Mouse (Mus musculus): ENCODE results near the gene Otop2.

Otop2 gene

GRCm38 (mm10) chr11:115275954-115276353 lies 31.0 kb upstream of the Otop2 start:
- no peak for DNase-seq (ENCODE audit: low read depth in 1 of 2, low spot score in 2 of 2)

GRCm38 (mm10) chr11:115276780-115277603 lies 30.0 kb upstream of the Otop2 start, which contains the start of gene Fdxr:
Gene Fdxr (minus strand): TSS chr11:115277050.
- DNase-seq (ENCODE audit: low read depth in 1 of 2, low spot score in 2 of 2), result peak; percentile 98 to 99

- DNase-seq (ENCODE audit: low read depth in 1 of 2, low spot score in 2 of 2), result no peak
Observed at GRCm38 (mm10) chr11:115277604-115277975, 29.4 kb upstream of the Otop2 start.

- DNase-seq (ENCODE audit: low read depth in 1 of 2, low spot score in 2 of 2), result no peak
Observed at GRCm38 (mm10) chr11:115278176-115278575, 28.8 kb upstream of the Otop2 start.

- no peak for DNase-seq (ENCODE audit: low read depth in 1 of 2, low spot score in 2 of 2)
Observed at GRCm38 (mm10) chr11:115279726-115280125, 27.2 kb upstream of the Otop2 start.

- DNase-seq (ENCODE audit: low read depth in 1 of 2, low spot score in 2 of 2), result no peak
Observed at GRCm38 (mm10) chr11:115282295-115282694, 24.7 kb upstream of the Otop2 start.

- no peak for DNase-seq (ENCODE audit: low read depth in 1 of 2, low spot score in 2 of 2)
Observed at GRCm38 (mm10) chr11:115282723-115283485, 24.1 kb upstream of the Otop2 start.

- no peak for DNase-seq (ENCODE audit: low read depth in 1 of 2, low spot score in 2 of 2)
Observed at GRCm38 (mm10) chr11:115283486-115283765, 23.5 kb upstream of the Otop2 start.

- no peak for DNase-seq (ENCODE audit: low read depth in 1 of 2, low spot score in 2 of 2)
Observed at GRCm38 (mm10) chr11:115283891-115284620, 22.9 kb upstream of the Otop2 start.

- DNase-seq (ENCODE audit: low read depth in 1 of 2, low spot score in 2 of 2), result no peak
Observed at GRCm38 (mm10) chr11:115285282-115285681, 21.7 kb upstream of the Otop2 start.

GRCm38 (mm10) chr11:115286201-115286993 lies 20.6 kb upstream of the Otop2 start:
- DNase-seq (ENCODE audit: low read depth in 1 of 2, low spot score in 2 of 2), result no peak

GRCm38 (mm10) chr11:115287386-115287785 lies 19.6 kb upstream of the Otop2 start:
- no peak for DNase-seq (ENCODE audit: low read depth in 1 of 2, low spot score in 2 of 2)

GRCm38 (mm10) chr11:115288305-115288704 lies 18.7 kb upstream of the Otop2 start:
- no peak for DNase-seq (ENCODE audit: low read depth in 1 of 2, low spot score in 2 of 2)

GRCm38 (mm10) chr11:115289885-115290284 lies 17.1 kb upstream of the Otop2 start:
- DNase-seq (ENCODE audit: low read depth in 1 of 2, low spot score in 2 of 2), result no peak

GRCm38 (mm10) chr11:115290314-115290713 lies 16.6 kb upstream of the Otop2 start:
- no peak for DNase-seq (ENCODE audit: low read depth in 1 of 2, low spot score in 2 of 2)

- no peak for DNase-seq (ENCODE audit: low read depth in 1 of 2, low spot score in 2 of 2)
Observed at GRCm38 (mm10) chr11:115290919-115291318, 16.0 kb upstream of the Otop2 start.

GRCm38 (mm10) chr11:115291503-115291902 lies 15.5 kb upstream of the Otop2 start:
- DNase-seq (ENCODE audit: low read depth in 1 of 2, low spot score in 2 of 2), result no peak

GRCm38 (mm10) chr11:115292631-115293375 lies 14.2 kb upstream of the Otop2 start:
- no peak for DNase-seq (ENCODE audit: low read depth in 1 of 2, low spot score in 2 of 2)

- DNase-seq (ENCODE audit: low read depth in 1 of 2, low spot score in 2 of 2), result no peak
Observed at GRCm38 (mm10) chr11:115295939-115296338, 11.0 kb upstream of the Otop2 start.

- DNase-seq (ENCODE audit: low read depth in 1 of 2, low spot score in 2 of 2), result no peak
Observed at GRCm38 (mm10) chr11:115296471-115297210, 10.3 kb upstream of the Otop2 start.
